19 mouse cellular contexts compared by ENCODE assay signal in the genomic region with DNA sequence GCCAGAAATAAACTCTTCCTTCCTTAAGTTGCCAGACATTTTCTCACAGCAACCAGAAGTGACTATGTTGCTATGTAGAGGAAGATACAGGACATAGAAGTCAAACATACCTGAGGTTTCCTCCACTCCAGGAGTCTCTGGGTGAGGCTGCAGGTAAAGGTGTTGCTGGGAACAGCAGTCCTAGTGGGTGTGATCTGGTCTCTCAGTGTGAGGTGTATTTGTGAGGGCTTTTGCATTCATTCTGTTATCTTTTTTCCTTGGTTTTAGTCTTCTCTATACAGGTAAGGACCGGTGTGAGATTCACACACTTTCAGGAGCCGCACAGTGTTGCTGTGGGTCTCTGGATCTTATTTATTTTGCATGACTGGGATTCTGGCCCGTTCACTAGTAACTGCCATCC.
"Had no signal": no experiment of that assay in that cellular context is flagged by ENCODE, and none has a peak within 500 bp of the region (broad histone marks: within the 10 kb centered on the region; RNA-seq: fewer than 3 reads in every experiment).

No protein-coding gene starts in this region.

- H3K9ac ChIP-seq: intestine, embryonic 15.5 days; liver, embryonic 13.5 days; midbrain, embryonic 13.5 days; neural tube, embryonic 12.5 days; neural tube, embryonic 15.5 days; stomach, embryonic 15.5 days had no signal

- H3K4me3 ChIP-seq: intestine, embryonic 15.5 days; liver, embryonic 13.5 days; midbrain, embryonic 13.5 days; neural tube, embryonic 12.5 days; neural tube, embryonic 15.5 days; stomach, embryonic 15.5 days had no signal

- H3K4me2 ChIP-seq: intestine, embryonic 15.5 days; liver, embryonic 13.5 days; midbrain, embryonic 13.5 days; neural tube, embryonic 12.5 days; neural tube, embryonic 15.5 days; stomach, embryonic 15.5 days had no signal

- H3K9me3 ChIP-seq: intestine, embryonic 15.5 days; liver, embryonic 13.5 days; midbrain, embryonic 13.5 days; neural tube, embryonic 12.5 days; neural tube, embryonic 15.5 days; stomach, embryonic 15.5 days had no signal

- ATAC-seq: intestine, embryonic 15.5 days; midbrain, embryonic 13.5 days had no signal

- H3K27me3 ChIP-seq: intestine, embryonic 15.5 days; liver, embryonic 13.5 days; midbrain, embryonic 13.5 days; neural tube, embryonic 12.5 days; neural tube, embryonic 15.5 days; stomach, embryonic 15.5 days had no signal

- DNase-seq: kidney, adult 18-20 months; kidney, adult 9 months; kidney, postnatal 10 days; kidney, postnatal 4 days; liver, embryonic 13.5 days; lung, adult 2 months; lung, postnatal 14 days; lung, postnatal 4 days; right cerebral cortex, adult 18-20 months; right cerebral cortex, postnatal 14 days; spleen, adult 18-20 months; thymus, adult 2 months; thymus, postnatal 14 days; thymus, postnatal 4 days had no signal

- H3K27ac ChIP-seq: intestine, embryonic 15.5 days; liver, embryonic 13.5 days; midbrain, embryonic 13.5 days; neural tube, embryonic 12.5 days; neural tube, embryonic 15.5 days; stomach, embryonic 15.5 days had no signal

- H3K4me1 ChIP-seq: intestine, embryonic 15.5 days; liver, embryonic 13.5 days; midbrain, embryonic 13.5 days; neural tube, embryonic 12.5 days; neural tube, embryonic 15.5 days; stomach, embryonic 15.5 days had no signal
